Mouse (Mus musculus) CD4-positive, CD25-positive, alpha-beta regulatory T cell, adult 4 months (primary cell): ENCODE results near the gene Gm44790. TPM values are rescaled to one million over a fixed set of nuclear protein-coding genes. Genes with fewer than 3 reads are reported as not detected.
A peak's percentile ranks its signal among the peaks of the same experiment; 100 is the strongest.
"Not testable (repeated sequence)": the region's sequence is repeated elsewhere in the genome, so short reads cannot be mapped to it uniquely, and the experiment has no call there.

Experiments
- ATAC-seq: one replicate; pipeline ENCODE4 v1.8.0; 2017
- polyA plus RNA-seq, 2 experiments: library from polyadenylated mRNA; unstranded; fragments of 100-300 nt; shearing (Covaris generic); gene quantifications; one replicate each; pipeline ENCODE4 v1.2.1; 2017

Gm44790 gene
- not detected for polyA plus RNA-seq

GRCm38 (mm10) chr6:86426358-86426757, at the start of gene Gm44790:
Gene Gm44790, plus strand, starts transcription at chr6:86426658.
- ATAC-seq = no peak

GRCm38 (mm10) chr6:86378341-86378740, 48.1 kb upstream of the Gm44790 start:
- no peak for ATAC-seq

- ATAC-seq = not testable (repeated sequence)
Observed at GRCm38 (mm10) chr6:86380112-86380511, 46.3 kb upstream of the Gm44790 start.

DNA sequence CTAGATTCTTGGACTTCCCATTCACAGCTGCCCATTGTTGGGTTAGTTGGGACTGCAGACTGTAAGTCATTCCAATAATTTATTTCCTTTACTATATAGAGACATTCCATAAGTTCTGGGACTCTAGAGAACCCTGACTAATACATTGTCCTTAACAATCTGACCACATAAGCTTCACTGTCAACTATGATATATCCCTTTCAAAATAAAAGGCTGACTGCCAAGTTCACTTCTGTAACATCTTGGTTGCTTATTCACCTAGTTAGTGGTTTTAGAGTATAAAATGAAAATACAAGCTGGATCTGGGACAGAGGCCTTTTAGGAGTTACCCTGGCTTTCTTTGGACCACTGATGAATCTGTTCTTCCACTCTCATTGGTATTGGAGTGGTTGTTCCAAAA, 43.9 kb upstream of the Gm44790 start:
- no peak for ATAC-seq

- no peak for ATAC-seq
Observed at GRCm38 (mm10) chr6:86383370-86383769, 43.1 kb upstream of the Gm44790 start.

DNA sequence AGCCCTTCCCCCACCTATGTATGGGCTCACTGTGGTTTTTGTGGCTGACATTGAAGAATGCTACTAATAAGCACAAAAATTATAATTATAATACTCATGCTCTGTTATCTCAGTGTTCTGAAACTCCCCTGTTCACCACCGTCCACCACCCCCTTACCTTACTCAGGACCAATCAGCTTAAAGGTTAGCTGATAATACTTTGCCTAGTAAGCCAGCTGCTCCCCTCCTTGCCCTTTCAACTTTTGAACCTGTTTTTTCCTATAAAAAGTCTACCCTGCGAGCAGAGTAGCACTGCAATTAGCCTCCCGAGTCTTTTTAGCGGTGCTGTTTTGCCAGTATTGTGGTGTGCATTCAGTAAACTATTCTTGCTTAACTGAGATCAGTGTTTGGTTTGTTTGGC, 41.8 kb upstream of the Gm44790 start:
- no peak for ATAC-seq

- no peak for ATAC-seq
Observed at GRCm38 (mm10) chr6:86385362-86386104, 40.9 kb upstream of the Gm44790 start.

- no peak for ATAC-seq
Observed at GRCm38 (mm10) chr6:86387313-86387712, 39.1 kb upstream of the Gm44790 start.

- no peak for ATAC-seq
Observed at GRCm38 (mm10) chr6:86388461-86388860, 38.0 kb upstream of the Gm44790 start.

GRCm38 (mm10) chr6:86391326-86391725, 35.1 kb upstream of the Gm44790 start:
- ATAC-seq = no peak

GRCm38 (mm10) chr6:86393187-86393586, 33.3 kb upstream of the Gm44790 start:
- ATAC-seq = no peak

- ATAC-seq = no peak
Observed at GRCm38 (mm10) chr6:86394078-86394720, 32.3 kb upstream of the Gm44790 start.

DNA sequence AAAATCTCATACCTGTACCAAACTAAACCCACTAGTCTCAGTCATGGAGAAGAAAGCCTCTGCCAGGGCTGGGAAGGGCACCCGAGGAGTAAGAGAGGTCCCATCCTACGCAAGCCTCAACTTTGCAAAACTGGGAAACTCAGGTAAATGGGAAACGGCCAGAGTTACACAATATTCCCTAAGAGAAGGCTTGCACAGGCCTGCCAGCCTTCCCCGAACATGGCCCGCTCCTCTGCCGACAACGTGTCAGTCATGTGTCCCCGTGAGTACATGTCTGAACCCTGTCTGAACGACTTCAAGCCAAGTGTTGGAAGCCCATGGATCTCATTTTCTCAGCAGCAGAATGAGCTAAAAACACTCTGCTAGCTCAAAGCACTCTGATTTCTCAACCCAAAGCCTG, 31.4 kb upstream of the Gm44790 start:
- no peak for ATAC-seq

- ATAC-seq = no peak
Observed at GRCm38 (mm10) chr6:86395969-86396368, 30.5 kb upstream of the Gm44790 start.

DNA sequence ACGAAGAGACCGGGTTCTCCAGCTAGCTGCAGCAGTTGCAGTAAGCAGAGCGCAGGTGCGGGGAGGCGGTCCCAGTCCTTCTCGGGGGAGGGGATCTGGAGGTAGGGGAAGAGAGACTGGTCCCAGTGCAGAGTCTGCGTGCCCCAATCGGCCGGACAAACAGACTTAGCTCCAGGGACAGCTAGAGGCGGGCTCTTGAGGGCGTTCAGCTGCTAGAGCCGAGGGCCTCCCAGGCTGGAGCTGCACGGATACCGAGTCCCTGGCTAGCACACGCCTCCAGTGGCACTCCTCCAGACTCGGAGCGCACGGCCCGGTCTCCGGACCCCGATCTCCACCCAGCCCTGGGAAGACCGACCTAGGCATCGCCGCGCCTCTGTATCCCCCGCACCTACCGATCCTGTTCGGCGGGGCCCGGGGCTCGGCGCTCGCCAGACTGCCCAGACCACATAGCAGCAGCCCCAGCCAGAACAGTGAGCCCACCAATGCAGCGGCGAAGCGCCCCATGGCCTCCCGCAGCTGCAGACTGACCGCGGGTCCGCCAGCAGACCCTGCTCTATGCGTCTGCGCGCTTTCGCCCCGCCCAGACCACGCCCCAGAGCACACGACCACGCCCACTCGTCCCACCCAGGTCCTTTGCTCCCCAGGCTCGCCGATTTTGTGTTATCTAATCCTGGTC, 29.7 kb upstream of the Gm44790 start, which contains the start of gene Pcyox1:
Gene Pcyox1, minus strand, starts transcription at position 574 of the 676 bp plus-strand sequence.
- peak; percentile 77 for ATAC-seq

DNA sequence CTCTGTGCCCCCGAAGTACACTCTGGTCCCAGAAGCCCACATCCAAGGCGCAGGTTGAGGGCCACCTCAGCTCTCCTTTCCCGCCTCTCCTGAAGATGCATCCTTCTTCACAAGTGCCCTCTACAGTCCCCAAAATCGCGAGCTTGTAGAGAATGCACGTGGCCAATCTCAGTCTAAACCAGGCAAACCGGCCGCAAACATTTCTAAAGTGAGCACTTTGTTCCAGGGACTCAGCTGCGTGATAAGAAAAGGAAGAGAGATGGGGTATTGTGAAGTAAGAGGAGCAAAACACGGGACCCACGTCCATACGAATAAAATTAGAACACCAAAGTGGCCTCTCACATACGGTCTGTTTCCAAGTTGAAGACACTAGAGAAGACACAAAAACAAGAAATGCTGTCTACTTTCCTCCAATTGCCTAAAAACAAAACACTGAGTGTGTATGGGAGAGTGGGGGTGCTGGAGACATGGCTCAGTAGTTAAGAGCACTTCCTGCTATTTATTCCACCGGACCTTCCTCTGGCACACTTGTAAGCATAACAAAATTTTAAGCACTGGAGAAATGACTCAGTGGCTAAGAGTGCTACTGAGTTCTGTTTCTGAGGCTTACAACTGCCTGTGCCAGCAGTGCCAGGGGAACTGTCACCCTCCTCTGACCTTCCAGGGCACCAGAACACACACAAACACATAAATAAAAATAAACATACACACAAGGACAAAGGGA, 29.0 kb upstream of the Gm44790 start:
- peak; percentile 20 for ATAC-seq

DNA sequence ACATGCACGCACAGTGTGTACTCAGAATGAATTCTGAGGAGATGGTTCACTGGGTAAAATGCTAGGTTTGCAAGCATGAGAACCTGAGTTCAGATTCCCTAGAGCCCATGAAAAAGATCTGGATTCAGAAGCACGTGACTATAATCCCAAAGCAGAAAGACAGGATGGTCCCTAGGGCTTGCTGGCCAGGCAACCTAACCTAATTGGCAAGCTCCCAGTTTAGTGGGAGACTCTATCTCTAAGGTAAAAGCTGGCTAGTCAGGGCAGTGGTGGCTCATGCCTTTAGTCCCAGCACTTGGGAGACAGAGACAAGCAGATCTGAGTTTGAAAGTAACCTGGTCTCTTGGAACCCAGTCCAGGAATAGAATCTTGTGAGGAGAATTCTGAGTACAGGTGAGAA, 27.5 kb upstream of the Gm44790 start:
- ATAC-seq = no peak

DNA sequence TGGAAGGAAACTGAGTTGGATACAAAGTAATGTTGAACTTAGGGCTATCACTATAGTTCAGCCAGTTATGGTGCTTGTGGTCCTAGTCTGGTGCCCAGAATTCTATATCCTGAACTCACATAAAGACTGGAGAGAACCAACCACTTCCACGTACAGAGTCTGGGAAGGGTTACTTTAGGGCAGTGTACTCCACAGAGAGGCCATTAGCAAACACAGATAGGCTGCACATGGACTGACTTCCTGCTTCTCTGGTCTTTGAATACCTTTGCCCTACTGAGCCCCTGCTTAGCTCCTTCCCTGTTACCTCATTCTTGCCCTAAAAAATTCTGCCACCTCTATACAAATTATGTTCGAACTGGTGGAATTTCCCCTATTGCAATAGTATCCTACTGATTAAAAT, 26.5 kb upstream of the Gm44790 start:
- no peak for ATAC-seq

- peak; percentile 66 for ATAC-seq
Observed at GRCm38 (mm10) chr6:86400972-86401371, 25.5 kb upstream of the Gm44790 start.

DNA sequence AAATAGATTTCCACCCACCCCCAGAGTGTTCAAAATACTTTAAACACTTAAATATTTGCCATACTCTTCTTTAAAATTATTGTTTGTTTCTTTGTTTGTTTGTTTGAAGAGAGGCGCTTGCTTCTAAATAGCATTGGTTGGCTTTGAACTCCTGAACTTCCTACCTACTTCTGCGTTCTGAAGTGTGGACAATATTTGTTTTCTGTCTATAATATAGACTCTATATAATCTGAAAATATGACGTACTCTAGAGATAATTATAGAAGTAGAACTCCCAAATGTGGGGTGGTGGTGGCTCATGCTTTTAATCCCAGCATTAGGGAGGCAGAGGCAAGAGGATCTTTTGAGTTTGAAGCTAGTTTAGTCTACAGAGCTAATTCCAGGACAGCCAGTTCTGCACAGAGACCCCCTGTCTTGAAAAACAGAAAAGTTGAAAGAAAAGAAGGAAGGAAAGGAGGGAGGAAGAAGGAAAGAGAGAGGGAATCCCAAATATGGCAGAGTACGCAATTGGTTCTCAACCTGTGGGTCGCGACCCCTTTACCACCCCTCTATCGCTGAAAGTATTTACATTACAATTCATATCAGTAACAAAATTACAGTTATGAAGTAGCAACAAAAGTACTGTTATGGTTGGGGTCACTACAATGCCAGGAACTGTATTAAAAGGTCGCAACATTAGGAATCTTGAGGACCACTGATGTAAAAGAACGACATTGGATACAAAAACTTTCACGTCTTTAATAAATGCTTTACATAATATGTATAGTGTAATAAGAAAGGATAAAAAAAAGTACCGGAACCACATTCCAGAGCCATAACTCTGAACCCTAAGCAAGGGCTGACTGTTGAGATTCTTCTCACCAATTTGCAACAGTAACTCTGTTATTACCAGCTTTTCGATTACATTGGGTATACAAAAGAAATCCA, 23.5 kb upstream of the Gm44790 start:
- ATAC-seq = no peak

- ATAC-seq = peak; percentile 44
Observed at GRCm38 (mm10) chr6:86403728-86404099, 22.7 kb upstream of the Gm44790 start.
